Mouse (Mus musculus) ES-Bruce4 (cell line): ENCODE data around the gene Mcpt4. TPM values are rescaled to one million over a fixed set of nuclear protein-coding genes. Genes with fewer than 3 reads are reported as not detected.
"Not testable (repeated sequence)": the region's sequence is repeated elsewhere in the genome, so short reads cannot be mapped to it uniquely, and the experiment has no call there.

Source experiments
- H3K27ac ChIP-seq: 2 replicates; pipeline ENCODE4 v1.5.1; 2012; ENCODE audit warnings: low read length, inconsistent platforms; ENCODE audit not compliant: insufficient read depth
- H3K27me3 ChIP-seq: 2 replicates; pipeline ENCODE4 v1.6.1; 2012; ENCODE audit warnings: mild to moderate bottlenecking, low read length, inconsistent platforms; ENCODE audit not compliant: control insufficient read depth, poor library complexity, insufficient read depth, severe bottlenecking
- H3K36me3 ChIP-seq: 2 replicates; pipeline ENCODE4 v1.6.1; 2012; ENCODE audit warnings: inconsistent platforms, mild to moderate bottlenecking, low read length, moderate library complexity; ENCODE audit not compliant: control insufficient read depth, poor library complexity, insufficient read depth, severe bottlenecking
- H3K4me1 ChIP-seq: one replicate; pipeline ENCODE4 v1.8.1; 2011; ENCODE audit warnings: low read length; ENCODE audit not compliant: control insufficient read depth, insufficient read depth
- H3K4me3 ChIP-seq: 2 replicates; pipeline ENCODE4 v1.5.1; 2011; ENCODE audit warnings: low read depth, mild to moderate bottlenecking, low read length
- H3K9ac ChIP-seq: 2 replicates; pipeline ENCODE4 v1.6.1; 2012; ENCODE audit warnings: low read depth, mild to moderate bottlenecking, inconsistent platforms; ENCODE audit not compliant: poor library complexity, severe bottlenecking
- H3K9me3 ChIP-seq: replicated peaks from 2 replicates; pipeline ENCODE4 v1.6.1; 2012; ENCODE audit warnings: mild to moderate bottlenecking, low read length, inconsistent platforms; ENCODE audit not compliant: control insufficient read depth, poor library complexity, insufficient read depth, severe bottlenecking
- CTCF ChIP-seq: IDR thresholded peaks from one replicate; pipeline ENCODE4 v1.8.1; 2011; ENCODE audit warnings: low read depth, low read length
- EP300 ChIP-seq: IDR thresholded peaks from 2 replicates; pipeline ENCODE4 v1.6.1; 2011; ENCODE audit warnings: low read depth, low read length; ENCODE audit not compliant: insufficient read depth
- POLR2A ChIP-seq: IDR thresholded peaks from one replicate; pipeline ENCODE4 v1.8.1; 2011; ENCODE audit warnings: low read length; ENCODE audit not compliant: insufficient read depth
- polyA plus RNA-seq: library from polyadenylated mRNA; stranded (reverse); fragments of >200 nt; gene quantifications from 2 replicates; pipeline ENCODE4 v1.2.4, GENCODE M21; 2011; ENCODE audit warnings: low read depth; ENCODE audit not compliant: missing spikeins, insufficient read depth, insufficient read length

The Mcpt4 gene
- polyA plus RNA-seq, 1 experiment, result not detected

DNA sequence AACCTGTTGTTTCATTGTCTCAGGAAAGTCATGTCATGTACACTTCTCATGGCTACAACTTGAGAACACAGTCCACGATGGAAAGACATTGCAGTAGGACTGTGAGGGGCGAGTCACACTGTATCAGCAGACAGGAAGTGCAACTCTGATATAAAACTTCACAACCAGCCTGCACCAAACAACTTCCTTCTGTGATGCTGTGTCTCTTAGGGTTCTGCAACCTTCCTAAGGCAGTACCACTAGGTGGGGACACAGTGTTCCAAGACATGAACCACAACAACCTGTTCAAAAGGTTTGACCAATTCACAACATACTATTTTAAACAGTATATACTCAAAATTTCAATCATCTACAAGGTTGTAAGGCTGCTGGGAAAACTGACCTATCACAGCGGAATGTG, 6.7 kb downstream of the Mcpt4 start:
- H3K9me3 ChIP-seq, result no peaks in the 10 kb centered on the region
- H3K27me3 ChIP-seq, result no peaks in the 10 kb centered on the region
- no peaks in the 10 kb centered on the region for H3K4me1 ChIP-seq
- no peak overlapping the region for H3K9ac ChIP-seq
- no peaks in the 10 kb centered on the region for H3K36me3 ChIP-seq
- H3K4me3 ChIP-seq, result no peak overlapping the region
- no peak overlapping the region for H3K27ac ChIP-seq
- TF ChIP-seq POLR2A (no peak), CTCF (no peak), EP300 (no peak)

- H3K4me3 ChIP-seq, H3K27ac ChIP-seq, H3K9me3 ChIP-seq, H3K4me1 ChIP-seq, H3K27me3 ChIP-seq, H3K9ac ChIP-seq, H3K36me3 ChIP-seq: not testable (repeated sequence)
These were observed 20.3 kb downstream of the Mcpt4 start, which contains the start of gene Mcpt2 for GRCm38 (mm10) chr14:56041792-56042191. Gene Mcpt2 (plus strand): TSS chr14:56042041.

- H3K36me3 ChIP-seq, result no peaks in the 10 kb centered on the region
- H3K27ac ChIP-seq, result no peak overlapping the region
- H3K9ac ChIP-seq, result no peak overlapping the region
- no peaks in the 10 kb centered on the region for H3K9me3 ChIP-seq
- no peak overlapping the region for H3K4me3 ChIP-seq
- H3K27me3 ChIP-seq, result no peaks in the 10 kb centered on the region
- TF ChIP-seq EP300 (no peak), CTCF (no peak), POLR2A (no peak)
- no peaks in the 10 kb centered on the region for H3K4me1 ChIP-seq
These were observed 27.7 kb downstream of the Mcpt4 start for GRCm38 (mm10) chr14:56034433-56034832.

GRCm38 (mm10) chr14:56030395-56030794, 31.7 kb downstream of the Mcpt4 start, which contains the start of gene Mcpt9:
Gene Mcpt9 (minus strand): TSS chr14:56030495.
- H3K9me3 ChIP-seq, H3K4me1 ChIP-seq, H3K36me3 ChIP-seq, H3K27ac ChIP-seq, H3K4me3 ChIP-seq, H3K9ac ChIP-seq, H3K27me3 ChIP-seq: not testable (repeated sequence)

DNA sequence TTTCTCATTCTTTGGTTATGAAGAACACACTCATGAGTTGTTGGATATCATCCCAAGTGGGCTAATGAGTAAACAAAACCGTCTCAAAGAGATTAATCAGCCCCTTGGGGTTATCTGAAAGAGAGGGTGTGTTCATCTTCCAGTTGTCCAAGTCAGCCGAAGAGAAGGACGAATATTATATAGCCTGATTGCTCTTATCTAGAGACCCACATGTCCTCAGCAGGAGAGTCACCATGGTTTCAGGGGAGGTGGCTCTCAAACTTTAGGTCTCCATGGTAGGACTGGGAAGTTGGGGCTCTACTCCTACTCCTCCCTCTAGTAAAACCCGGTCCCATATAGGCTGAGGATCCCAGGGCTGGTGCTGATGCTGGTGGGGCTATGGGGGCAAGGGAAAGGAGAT, 40.8 kb downstream of the Mcpt4 start:
- H3K9me3 ChIP-seq, H3K36me3 ChIP-seq, H3K27me3 ChIP-seq, H3K9ac ChIP-seq, H3K27ac ChIP-seq, H3K4me3 ChIP-seq, H3K4me1 ChIP-seq: not testable (repeated sequence)

DNA sequence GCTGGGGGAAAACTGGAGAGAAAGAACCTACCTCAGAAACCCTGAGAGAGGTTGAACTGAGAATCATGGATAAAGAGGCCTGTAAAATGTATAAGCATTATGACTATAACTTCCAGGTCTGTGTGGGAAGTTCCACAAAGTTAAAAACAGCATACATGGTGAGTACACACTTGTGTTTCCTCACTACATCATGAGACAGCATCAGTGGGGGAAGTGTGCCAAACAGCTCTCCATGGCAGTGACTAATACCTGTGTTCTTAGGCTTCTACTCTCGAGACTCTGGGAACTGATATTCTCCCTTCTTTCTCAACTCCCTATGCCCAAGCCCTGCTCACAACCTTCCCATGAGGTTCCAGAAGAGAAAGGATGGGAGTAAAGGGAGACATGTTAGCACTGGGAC, 42.7 kb downstream of the Mcpt4 start:
- Histone ChIP-seq H3K4me1 (no peaks in the 10 kb centered on the region), H3K27me3 (no peaks in the 10 kb centered on the region), H3K36me3 (no peaks in the 10 kb centered on the region), H3K4me3 (no peak overlapping the region), H3K27ac (no peak overlapping the region), H3K9ac (no peak overlapping the region), H3K9me3 (no peaks in the 10 kb centered on the region)
- TF ChIP-seq EP300, result no peak
- TF ChIP-seq POLR2A, result no peak
- no peak for TF ChIP-seq CTCF

- not testable (repeated sequence) for H3K9ac ChIP-seq, H3K9me3 ChIP-seq, H3K4me3 ChIP-seq, H3K27ac ChIP-seq, H3K27me3 ChIP-seq, H3K36me3 ChIP-seq, H3K4me1 ChIP-seq
These were observed 44.4 kb downstream of the Mcpt4 start, which contains the start of gene Mcpt1 for GRCm38 (mm10) chr14:56017671-56018070. Gene Mcpt1 (plus strand): TSS chr14:56017971.
